Mouse (Mus musculus) heart, embryonic 15.5 days (tissue): ENCODE data around the gene Tm7sf3. TPM values are rescaled to one million over a fixed set of nuclear protein-coding genes. Genes with fewer than 3 reads are reported as not detected.
A peak's percentile ranks its signal among the peaks of the same experiment; 100 is the strongest.

ENCODE experiments used
- ATAC-seq: fragments of 200-750 bp; cut with Nextera tagmentation; replicated peaks from 2 replicates; pipeline ENCODE4 v1.8.0; 2017; ENCODE audit warnings: low read depth, moderate TSS enrichment; ENCODE audit not compliant: insufficient number of reproducible peaks, insufficient read depth, low FRiP score
- H3K27ac ChIP-seq: fragments of 300-500 bp; sonication (generic); 2 replicates; pipeline ENCODE4 v1.5.1; 2015; ENCODE audit warnings: mild to moderate bottlenecking, inconsistent platforms
- H3K27me3 ChIP-seq: fragments of 300-500 bp; sonication (generic); 2 replicates; pipeline ENCODE4 v1.6.1; 2015; ENCODE audit warnings: inconsistent platforms
- H3K36me3 ChIP-seq: fragments of 300-500 bp; sonication (generic); 2 replicates; pipeline ENCODE4 v1.6.1; 2015; ENCODE audit warnings: mild to moderate bottlenecking, inconsistent platforms
- H3K4me1 ChIP-seq: fragments of 300-500 bp; sonication (generic); replicated peaks from 2 replicates; pipeline ENCODE4 v1.6.1; 2015; ENCODE audit warnings: inconsistent platforms
- H3K4me2 ChIP-seq: fragments of 300-500 bp; sonication (generic); 2 replicates; pipeline ENCODE4 v1.6.1; 2015; ENCODE audit warnings: inconsistent platforms, mild to moderate bottlenecking, moderate library complexity
- H3K4me3 ChIP-seq: fragments of 300-500 bp; sonication (generic); 2 replicates; pipeline ENCODE4 v1.5.1; 2015; ENCODE audit warnings: mild to moderate bottlenecking, inconsistent platforms
- H3K9ac ChIP-seq: fragments of 300-500 bp; sonication (generic); 2 replicates; pipeline ENCODE4 v1.6.1; 2015; ENCODE audit warnings: mild to moderate bottlenecking, inconsistent platforms
- H3K9me3 ChIP-seq: fragments of 300-500 bp; sonication (generic); replicated peaks from 2 replicates; pipeline ENCODE4 v1.6.1; 2016; ENCODE audit warnings: inconsistent platforms
- WGBS: fragments of 180-500 bp; shearing (Covaris S2); methylation state at CpG from one replicate; pipeline ENCODE4 v1.1.7; 2015; ENCODE audit warnings: mixed read lengths; 5-methylcytosine and 5-hydroxymethylcytosine counted together
- polyA plus RNA-seq: library from polyadenylated mRNA; unstranded; fragments of >200 nt; fragmentation: Nextera tagmentation; extraction: Ambion mirVana; gene quantifications from 2 replicates; pipeline ENCODE4 v1.2.1, GENCODE M21; 2015

The Tm7sf3 gene
- polyA plus RNA-seq, 1 experiment from 2014 or later: 32.8 TPM

DNA sequence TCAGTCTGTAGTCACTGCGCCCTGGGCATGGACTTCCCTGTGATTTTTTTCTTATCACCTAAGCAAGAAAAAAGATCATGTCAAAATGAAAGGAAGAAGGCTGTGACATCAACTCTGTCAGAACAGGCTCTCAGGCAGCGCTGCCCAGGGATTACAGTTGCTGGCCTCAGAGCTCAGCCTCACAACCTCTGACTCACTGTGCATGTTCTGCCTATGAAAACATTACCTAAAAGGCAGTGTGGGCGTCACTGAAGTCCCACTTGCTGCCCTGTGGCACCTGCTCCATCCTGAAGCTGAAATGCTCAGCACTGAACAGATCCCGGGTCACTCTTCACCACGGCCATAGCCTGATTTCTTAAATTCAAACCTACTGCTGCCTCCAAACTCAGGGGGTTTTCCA lies 29.9 kb downstream of the Tm7sf3 start:
- H3K27ac ChIP-seq: no peak overlapping the region
- WGBS: 87% methylated on average over 5 of the region's 5 CpGs
- ATAC-seq: no peak
- H3K9ac ChIP-seq: no peak overlapping the region
- no peaks in the 10 kb centered on the region for H3K9me3 ChIP-seq
- no peaks in the 10 kb centered on the region for H3K4me1 ChIP-seq
- peaks cover 83% of the 10 kb centered on the region for H3K36me3 ChIP-seq
- no peak overlapping the region for H3K4me2 ChIP-seq
- H3K27me3 ChIP-seq: no peaks in the 10 kb centered on the region
- no peak overlapping the region for H3K4me3 ChIP-seq

DNA sequence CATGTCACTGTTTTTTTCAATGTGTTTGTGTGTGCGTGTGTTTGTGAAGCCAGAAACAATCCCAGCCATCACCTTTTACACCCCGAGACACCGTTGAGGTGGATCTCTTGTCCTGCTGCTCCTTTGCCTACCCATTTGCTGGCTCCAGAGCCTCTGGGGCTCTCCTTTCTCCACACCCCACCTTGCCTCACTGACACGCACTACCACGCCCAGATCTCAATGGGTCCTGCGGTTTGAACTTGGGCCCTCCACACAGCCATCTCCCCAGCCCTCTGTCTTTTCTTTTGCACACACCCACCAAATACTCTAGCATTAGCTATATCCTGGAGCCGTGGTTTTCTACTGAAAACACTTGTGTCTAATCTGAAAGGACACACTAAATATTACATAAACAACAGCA lies 30.7 kb downstream of the Tm7sf3 start:
- no peak for ATAC-seq
- Histone ChIP-seq H3K27me3 (no peaks in the 10 kb centered on the region), H3K4me1 (no peaks in the 10 kb centered on the region), H3K4me2 (no peak overlapping the region), H3K4me3 (no peak overlapping the region), H3K27ac (no peak overlapping the region), H3K9me3 (no peaks in the 10 kb centered on the region), H3K36me3 (peaks cover 83% of the 10 kb centered on the region), H3K9ac (no peak overlapping the region)
- 88% methylated on average over 7 of the region's 7 CpGs for WGBS

DNA sequence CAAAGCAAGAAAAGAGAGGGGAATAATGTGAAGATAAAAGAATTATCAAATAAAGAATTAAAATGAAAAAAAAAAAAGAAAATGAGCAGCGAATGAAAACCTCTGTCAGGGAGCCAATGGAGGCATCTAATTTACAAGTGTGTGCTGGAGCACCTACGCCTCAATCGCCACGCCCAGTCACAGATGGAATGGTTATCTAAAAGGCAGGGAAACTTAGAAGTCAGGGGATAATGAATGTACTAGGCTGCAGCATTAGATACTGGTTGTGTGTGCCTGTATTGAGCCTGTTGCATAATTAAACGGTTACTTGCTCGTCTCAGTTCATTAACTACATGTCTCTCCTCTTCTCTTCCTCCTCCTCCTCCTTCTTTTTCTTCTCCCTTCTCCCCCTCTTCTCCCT lies 31.2 kb downstream of the Tm7sf3 start:
- Histone ChIP-seq H3K27ac (no peak overlapping the region), H3K4me3 (no peak overlapping the region), H3K4me1 (no peaks in the 10 kb centered on the region), H3K9me3 (no peaks in the 10 kb centered on the region), H3K27me3 (no peaks in the 10 kb centered on the region), H3K4me2 (no peak overlapping the region), H3K36me3 (peaks cover 83% of the 10 kb centered on the region), H3K9ac (no peak overlapping the region)
- WGBS: 92% methylated on average over 6 of the region's 6 CpGs
- no peak for ATAC-seq

- Histone ChIP-seq H3K27me3 (no peaks in the 10 kb centered on the region), H3K4me3 (no peak overlapping the region), H3K4me1 (no peaks in the 10 kb centered on the region), H3K9ac (no peak overlapping the region), H3K4me2 (no peak overlapping the region), H3K9me3 (no peaks in the 10 kb centered on the region), H3K27ac (no peak overlapping the region), H3K36me3 (peaks cover 85% of the 10 kb centered on the region)
- no peak for ATAC-seq
- 75% methylated on average over 10 of the region's 10 CpGs for WGBS
These were observed 39.0 kb downstream of the Tm7sf3 start for GRCm38 (mm10) chr6:146603651-146604050.

- Histone ChIP-seq H3K4me1 (no peaks in the 10 kb centered on the region), H3K27me3 (no peaks in the 10 kb centered on the region), H3K9ac (no peak overlapping the region), H3K4me3 (no peak overlapping the region), H3K4me2 (no peak overlapping the region), H3K36me3 (peaks cover 78% of the 10 kb centered on the region), H3K27ac (no peak overlapping the region), H3K9me3 (no peaks in the 10 kb centered on the region)
- 80% methylated on average over 4 of the region's 4 CpGs for WGBS
- no peak for ATAC-seq
These were observed 40.0 kb downstream of the Tm7sf3 start for GRCm38 (mm10) chr6:146602601-146603000.

DNA sequence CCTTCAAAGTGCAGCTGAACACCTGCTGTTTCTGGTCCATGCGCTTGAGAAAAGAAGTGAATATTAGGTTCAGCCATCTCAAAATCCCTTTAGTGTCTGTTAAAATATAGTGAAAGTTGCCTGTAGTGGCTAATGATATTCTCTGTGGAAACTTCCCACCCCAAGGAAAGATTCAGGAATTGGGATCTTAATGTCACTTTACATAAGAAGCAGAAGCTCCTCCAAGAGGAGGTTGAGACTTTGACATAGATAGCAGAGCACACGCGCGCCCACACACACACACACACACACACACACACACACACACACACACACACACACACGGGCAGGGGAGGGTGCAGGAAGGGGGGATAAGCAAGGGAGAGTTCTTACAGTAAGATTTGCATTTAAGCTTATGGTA lies 57.5 kb downstream of the Tm7sf3 start:
- Histone ChIP-seq H3K4me3 (no peak overlapping the region), H3K9me3 (no peaks in the 10 kb centered on the region), H3K36me3 (peaks cover 43% of the 10 kb centered on the region), H3K9ac (no peak overlapping the region), H3K27me3 (no peaks in the 10 kb centered on the region), H3K4me1 (peaks cover 2% of the 10 kb centered on the region; the same call in 1 of the 2 replicates), H3K27ac (no peak overlapping the region), H3K4me2 (no peak overlapping the region)
- 88% methylated on average over 5 of the region's 5 CpGs for WGBS
- no peak for ATAC-seq

DNA sequence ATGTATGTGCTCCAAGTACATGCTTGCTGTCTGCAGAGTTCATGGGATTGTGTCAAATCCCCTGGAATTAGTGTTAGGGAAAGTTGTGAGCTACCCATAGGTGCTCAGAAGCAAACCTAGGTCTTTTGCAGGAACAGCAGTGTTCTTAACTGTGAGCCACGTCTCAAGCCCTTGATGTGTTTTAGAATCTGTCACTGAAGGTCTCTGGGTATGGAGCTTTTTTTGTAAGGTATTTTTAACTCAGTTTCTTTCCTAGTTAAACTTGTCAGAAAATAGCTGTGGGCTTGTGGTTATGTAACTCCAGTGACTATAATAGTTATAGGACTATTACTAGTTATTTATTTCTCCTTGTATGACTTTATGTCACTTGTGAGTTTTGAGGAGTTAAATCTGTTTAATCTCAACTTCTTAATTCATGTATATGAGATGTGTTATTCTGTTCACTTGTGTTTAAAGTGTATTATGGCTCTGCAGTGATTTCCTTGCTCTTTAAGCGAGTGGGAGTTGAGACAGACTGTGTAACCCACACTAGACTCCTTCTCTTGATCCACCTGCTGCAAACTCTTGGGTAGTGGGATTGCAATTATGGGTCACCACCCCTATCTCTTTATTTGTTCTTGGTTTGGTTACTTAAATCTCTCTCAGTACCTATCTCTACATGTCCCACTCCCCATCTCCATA lies 59.1 kb downstream of the Tm7sf3 start:
- Histone ChIP-seq H3K27ac (no peak overlapping the region), H3K4me1 (peaks cover 7% of the 10 kb centered on the region), H3K9me3 (no peaks in the 10 kb centered on the region), H3K4me3 (no peak overlapping the region), H3K36me3 (peaks cover 26% of the 10 kb centered on the region), H3K27me3 (no peaks in the 10 kb centered on the region), H3K9ac (no peak overlapping the region), H3K4me2 (no peak overlapping the region)
- WGBS: 62% methylated on average over 2 of the region's 2 CpGs
- no peak for ATAC-seq

GRCm38 (mm10) chr6:146580381-146580926 lies 62.2 kb downstream of the Tm7sf3 start:
- no peak overlapping the region for H3K4me2 ChIP-seq
- H3K4me1 ChIP-seq: peaks cover 18% of the 10 kb centered on the region
- no peak overlapping the region for H3K4me3 ChIP-seq
- no peaks in the 10 kb centered on the region for H3K27me3 ChIP-seq
- no peak overlapping the region for H3K27ac ChIP-seq
- no peak for ATAC-seq
- no peaks in the 10 kb centered on the region for H3K36me3 ChIP-seq
- H3K9ac ChIP-seq: no peak overlapping the region
- WGBS: 33% methylated on average over 2 of the region's 2 CpGs
- H3K9me3 ChIP-seq: no peaks in the 10 kb centered on the region

DNA sequence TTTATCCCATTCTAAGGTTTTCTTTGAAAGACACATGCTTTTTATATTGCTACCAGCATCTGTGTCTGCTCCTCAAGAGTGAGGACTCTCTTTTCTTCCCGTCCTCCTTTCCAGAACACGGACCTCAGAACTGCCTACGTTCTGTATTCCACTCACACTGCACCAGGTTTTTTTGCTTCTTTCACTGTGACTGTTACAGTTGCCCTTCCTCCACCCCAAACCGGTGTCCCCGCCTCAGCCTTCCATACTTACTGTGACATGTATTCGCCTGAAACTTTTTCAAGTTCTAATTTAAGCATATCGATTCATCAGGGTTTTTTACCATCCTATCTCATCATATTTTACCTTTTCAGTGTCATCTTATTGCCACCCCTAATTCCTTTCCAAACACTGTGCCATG lies 64.0 kb downstream of the Tm7sf3 start:
- H3K4me3 ChIP-seq: peak overlapping the region; percentile 84
- H3K4me2 ChIP-seq: peak overlapping the region; percentile 72
- peak overlapping the region; percentile 90 for H3K9ac ChIP-seq
- H3K27ac ChIP-seq: peak overlapping the region; percentile 97
- peaks cover 24% of the 10 kb centered on the region for H3K4me1 ChIP-seq
- 4% methylated on average over 7 of the region's 7 CpGs for WGBS
- H3K27me3 ChIP-seq: no peaks in the 10 kb centered on the region
- H3K9me3 ChIP-seq: no peaks in the 10 kb centered on the region
- H3K36me3 ChIP-seq: peaks cover 2% of the 10 kb centered on the region; the same call in 1 of the 2 replicates
- no peak for ATAC-seq

GRCm38 (mm10) chr6:146578111-146578531 lies 64.5 kb downstream of the Tm7sf3 start:
- Histone ChIP-seq H3K4me3 (peak overlapping the region; percentile 84), H3K4me1 (peaks cover 24% of the 10 kb centered on the region), H3K9ac (peak overlapping the region; percentile 90), H3K4me2 (peak overlapping the region; percentile 72), H3K9me3 (no peaks in the 10 kb centered on the region), H3K27ac (peak overlapping the region; percentile 97), H3K36me3 (peaks cover 2% of the 10 kb centered on the region; the same call in 1 of the 2 replicates), H3K27me3 (no peaks in the 10 kb centered on the region)
- WGBS: under 1% methylated on average over 22 of the region's 22 CpGs
- ATAC-seq: peak; percentile 43

DNA sequence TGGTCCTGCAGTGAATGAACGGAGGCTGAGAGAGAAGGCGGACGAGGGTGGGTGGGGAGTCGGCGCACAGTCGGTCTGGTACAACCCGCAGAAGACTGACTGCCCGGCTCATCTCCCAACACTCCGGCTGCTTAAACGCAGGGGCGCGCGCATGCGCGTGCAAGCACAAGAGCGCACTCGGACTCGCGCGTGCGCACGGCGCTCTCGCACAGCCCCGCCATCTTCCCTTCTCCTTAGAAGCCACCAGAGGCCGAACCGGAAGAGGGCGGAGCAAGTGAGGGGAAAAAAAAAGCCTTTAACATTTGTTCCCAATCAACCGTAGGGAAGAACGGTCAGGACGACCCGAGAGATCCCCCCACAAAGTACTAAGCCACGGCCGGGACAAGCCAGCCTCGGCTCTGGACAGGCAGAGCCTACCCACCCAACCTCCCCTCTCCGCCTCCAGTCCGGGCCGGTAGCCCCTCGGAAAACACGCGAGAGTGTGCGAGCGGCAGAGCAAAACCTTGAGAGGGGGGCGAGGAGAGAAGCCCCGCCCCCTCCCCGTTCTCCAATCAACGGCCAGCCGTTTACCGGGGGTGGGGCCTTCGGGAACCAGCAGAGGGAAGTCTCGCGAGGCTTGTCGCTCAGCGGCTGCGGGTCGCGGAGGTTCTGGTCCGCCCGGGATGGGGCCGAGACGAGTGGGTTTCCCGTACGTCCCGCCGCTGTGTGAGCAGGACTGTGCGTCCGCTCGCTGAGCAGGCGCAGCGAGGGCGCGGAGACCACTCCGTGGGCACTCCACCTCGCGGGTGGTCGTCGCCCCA lies 65.1 kb downstream of the Tm7sf3 start, which contains the start of gene Ints13:
TSS of gene Ints13 (minus strand) at position 526 of the 800 bp plus-strand sequence.
- Histone ChIP-seq H3K36me3 (peaks cover 2% of the 10 kb centered on the region; the same call in 1 of the 2 replicates), H3K27me3 (no peaks in the 10 kb centered on the region), H3K9ac (peak within 1 kb of the TSS; percentile 90), H3K4me1 (peaks cover 24% of the 10 kb centered on the region), H3K4me3 (peak within 1 kb of the TSS; percentile 84), H3K27ac (peak within 1 kb of the TSS; percentile 97), H3K4me2 (peak within 1 kb of the TSS; percentile 72), H3K9me3 (no peaks in the 10 kb centered on the region)
- WGBS: under 1% methylated on average over 77 of the region's 77 CpGs
- ATAC-seq: peak; percentile 95
